Mouse (Mus musculus): ENCODE data around the gene Olfr1173.

Gene Olfr1173

DNA sequence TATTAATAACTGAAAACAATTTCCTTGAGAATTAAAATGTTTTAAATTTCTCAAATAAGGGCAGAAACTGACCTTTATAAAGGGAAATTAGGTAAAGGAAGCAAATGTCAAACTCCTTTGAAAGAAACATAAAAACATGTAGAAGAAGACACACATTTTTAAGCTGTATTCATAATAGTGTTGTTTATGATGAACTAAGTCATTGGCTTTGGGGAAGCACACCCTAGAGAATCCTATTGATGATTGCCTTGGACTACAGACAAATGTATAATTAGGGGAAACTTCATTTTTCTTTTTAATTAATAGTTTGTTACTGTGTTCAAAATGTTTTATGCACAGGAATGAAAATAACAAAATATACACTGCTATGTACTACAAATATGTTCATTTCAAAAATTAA lies at the start of gene Olfr1173:
Olfr1173 (minus strand) TSS at position 101 of the 400 bp plus-strand sequence.
- DNase-seq: no peak

DNA sequence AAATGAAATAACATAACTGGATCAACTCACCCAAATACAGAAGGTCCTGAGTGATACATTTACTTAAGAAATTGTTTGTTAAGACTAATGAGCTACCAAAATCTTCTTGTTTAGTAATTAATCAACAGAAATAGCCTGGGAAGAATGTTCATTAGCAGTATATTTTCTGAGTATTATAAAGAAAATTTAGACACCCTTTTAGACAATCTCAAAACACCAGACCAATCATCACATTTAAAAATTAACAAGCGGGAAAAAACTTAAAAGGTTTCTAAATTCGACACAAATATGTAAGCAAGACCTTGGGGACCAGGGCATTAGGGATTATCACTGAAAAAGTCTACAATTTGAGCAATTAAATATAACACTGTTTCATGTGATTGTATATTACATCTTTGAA lies 47.4 kb upstream of the Olfr1173 start, which contains the start of gene Olfr1175-ps:
Olfr1175-ps (minus strand) TSS at position 101 of the 400 bp plus-strand sequence.
- DNase-seq: no peak

DNA sequence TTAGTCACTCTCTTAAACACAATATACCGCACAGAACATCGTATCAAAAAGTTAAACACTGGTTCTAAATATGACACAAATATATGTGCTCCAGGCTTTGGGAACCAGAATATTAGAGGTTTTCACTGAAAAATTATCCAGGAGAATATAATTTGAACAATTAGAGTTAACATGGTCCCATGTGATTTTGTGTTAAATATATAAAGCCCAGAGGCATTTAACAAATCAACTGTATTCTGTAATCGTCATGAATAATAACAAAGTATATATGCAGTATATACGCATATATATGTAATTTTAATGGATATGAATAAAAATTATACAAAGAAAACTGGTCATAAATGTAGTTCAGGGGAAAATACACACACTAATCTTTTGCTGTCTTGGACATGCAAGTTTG lies 35.4 kb upstream of the Olfr1173 start, which contains the start of gene Olfr1174-ps:
Olfr1174-ps (minus strand) TSS at position 101 of the 400 bp plus-strand sequence.
- DNase-seq: no peak

DNA sequence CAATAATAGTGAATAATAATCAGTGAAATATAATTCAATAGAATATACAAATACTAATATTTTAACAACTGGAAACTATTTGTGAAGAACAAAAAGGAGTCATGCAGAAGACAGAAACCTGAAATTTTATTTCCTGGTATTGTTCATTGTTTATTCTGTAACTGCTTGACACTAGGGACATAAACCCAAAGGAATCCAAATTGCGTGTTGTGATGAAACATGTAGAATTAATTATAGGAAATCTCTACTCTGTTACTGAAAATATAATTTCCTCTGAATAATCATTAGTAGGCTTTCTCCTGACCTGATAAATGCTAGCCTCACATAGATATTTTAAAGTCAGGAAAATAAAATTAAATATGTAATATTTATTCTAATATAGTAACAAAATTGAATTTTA lies 51.4 kb downstream of the Olfr1173 start, which contains the start of gene Olfr1170:
Olfr1170 (minus strand) TSS at position 101 of the 400 bp plus-strand sequence.
- DNase-seq: no peak

Measured in thymus, postnatal 14 days (tissue).